Mouse (Mus musculus): Measurements from ENCODE around the gene Tsfm. TPM values are rescaled to one million over a fixed set of nuclear protein-coding genes. Genes with fewer than 3 reads are reported as not detected.

Tsfm gene
- polyA plus RNA-seq, 1 experiment from 2014 or later: 42.3 TPM

DNA sequence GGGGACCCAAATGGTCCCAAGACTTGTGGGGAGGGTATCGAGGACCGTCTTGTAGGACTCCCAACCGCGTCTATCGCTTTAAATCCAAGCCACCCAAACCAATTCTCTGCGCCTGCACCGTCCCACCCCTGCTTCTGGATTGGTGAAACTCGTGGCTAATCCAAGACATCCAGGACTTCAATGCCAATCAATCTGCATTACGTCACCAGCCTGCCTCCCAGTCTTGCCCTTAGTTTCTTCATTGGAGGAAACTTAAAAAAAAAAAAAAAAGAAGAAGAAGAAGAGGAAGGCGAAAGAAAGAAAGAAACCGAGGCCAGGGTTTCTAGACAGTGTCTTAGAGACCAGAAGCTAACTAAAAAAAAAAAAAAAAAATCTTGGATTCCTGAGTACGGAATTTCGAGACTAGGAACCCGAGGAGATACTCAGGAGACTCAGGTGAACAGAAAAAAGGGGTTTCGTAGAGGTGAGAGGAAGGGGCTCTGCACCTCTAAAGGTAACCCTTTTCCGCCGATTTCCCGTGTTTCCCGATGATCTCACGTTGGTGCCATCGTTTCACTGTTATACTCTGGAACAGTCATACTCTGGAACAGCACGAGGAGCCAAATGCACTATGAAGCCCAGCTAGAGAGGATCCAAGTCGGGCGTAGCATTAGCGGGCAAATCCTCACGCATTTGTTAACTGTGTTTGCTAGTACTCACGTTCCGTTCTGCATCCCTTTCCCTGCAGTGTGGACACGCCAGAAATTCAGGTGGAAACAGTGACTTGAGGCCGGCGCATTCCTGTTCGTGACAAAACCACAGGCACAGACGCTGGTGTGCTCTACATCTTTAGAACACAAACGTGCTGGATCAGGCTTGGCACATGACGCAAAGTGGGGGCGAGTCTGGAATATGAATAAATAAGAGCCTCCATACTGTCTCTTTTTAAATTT lies 39.8 kb upstream of the Tsfm start, which contains the start of gene Tspan31:
Gene Tspan31, minus strand, starts transcription at position 75 of the 932 bp plus-strand sequence.
- Histone ChIP-seq H3K9ac (replicated peaks; ENCODE audit: low read depth) (peak within 1 kb of the TSS; percentile 60), H3K4me2 (replicated peaks; ENCODE audit: low read depth, low read length) (peak within 1 kb of the TSS; percentile 77), H3K27ac (ENCODE audit: low read length) (peak within 1 kb of the TSS; percentile 83), H3K4me1 (ENCODE audit: insufficient read depth, low read depth, low read length) (peaks cover 11% of the 10 kb centered on the region; the same call in 1 of the 2 replicates), H3K36me3 (ENCODE audit: insufficient read depth, low read length) (peaks cover 16% of the 10 kb centered on the region), H3K27me3 (replicated peaks; ENCODE audit: insufficient read depth, low read length) (no peaks in the 10 kb centered on the region), H3K4me3 (ENCODE audit: low read depth, low read length) (peak within 1 kb of the TSS; percentile 59), H3K9me3 (ENCODE audit: low read length) (no peaks in the 10 kb centered on the region)
- TF ChIP-seq EP300 (IDR thresholded peaks at IDR 0.05) (peak; percentile 48; the same call in 1 of the 2 replicates), CTCF (IDR thresholded peaks at IDR 0.05) (no peak)
- WGBS: under 1% methylated on average over 36 of the region's 36 CpGs
- ATAC-seq (peak; percentile 96), DNase-seq (ENCODE audit: low spot score) (peak; percentile 98)

- H3K36me3 ChIP-seq (ENCODE audit: insufficient read depth, low read length): peaks cover 20% of the 10 kb centered on the region
- H3K9me3 ChIP-seq (ENCODE audit: low read length): no peaks in the 10 kb centered on the region
- no peaks in the 10 kb centered on the region for H3K27me3 ChIP-seq (replicated peaks; ENCODE audit: insufficient read depth, low read length)
- H3K4me1 ChIP-seq (ENCODE audit: insufficient read depth, low read depth, low read length): peaks cover 11% of the 10 kb centered on the region; the same call in 1 of the 2 replicates
- peak overlapping the region; percentile 59 for H3K4me3 ChIP-seq (ENCODE audit: low read depth, low read length)
- WGBS: 7% methylated on average over 30 of the region's 30 CpGs
- H3K27ac ChIP-seq (ENCODE audit: low read length): peak overlapping the region; percentile 83
- no peak for DNase-seq (ENCODE audit: low spot score)
- H3K4me2 ChIP-seq (replicated peaks; ENCODE audit: low read depth, low read length): peak overlapping the region; percentile 77
- ATAC-seq: peak; percentile 32
- no peak for TF ChIP-seq EP300 (IDR thresholded peaks at IDR 0.05)
- H3K9ac ChIP-seq (replicated peaks; ENCODE audit: low read depth): peak overlapping the region; percentile 60
These were observed 38.9 kb upstream of the Tsfm start for GRCm38 (mm10) chr10:127069281-127070189.

DNA sequence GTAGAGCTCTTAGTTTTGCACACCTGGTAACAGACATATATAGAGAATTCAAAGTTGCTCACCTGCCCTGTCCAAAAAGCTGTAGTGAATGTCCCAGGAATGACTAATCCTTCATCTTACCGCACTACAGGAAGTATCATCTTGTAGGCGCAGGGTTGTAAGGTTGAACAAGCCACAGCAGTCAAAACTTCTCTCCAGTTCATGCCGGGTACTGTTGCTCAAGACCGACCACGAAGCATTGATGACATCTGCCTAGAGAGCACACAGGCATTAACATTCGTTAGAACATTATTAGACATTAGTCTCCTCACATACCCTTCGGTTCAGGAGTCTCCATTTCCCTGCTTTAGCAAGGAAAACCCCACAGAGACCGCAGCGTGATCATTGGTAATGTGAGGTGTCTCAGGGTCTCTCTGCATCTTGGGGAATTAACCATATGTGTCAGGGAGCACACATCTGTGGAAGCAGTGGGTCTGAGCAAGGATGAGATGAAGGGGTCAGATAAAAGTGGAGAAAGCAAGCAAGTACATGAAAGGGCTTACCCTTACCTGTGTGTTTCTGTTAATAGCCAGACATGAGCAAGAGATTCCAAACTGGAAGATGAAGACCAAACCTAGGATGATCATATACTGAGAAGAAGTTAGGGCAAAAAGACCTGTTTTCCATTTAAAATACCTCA lies 37.9 kb upstream of the Tsfm start:
- 64% methylated on average over 9 of the region's 9 CpGs for WGBS
- Histone ChIP-seq H3K27ac (ENCODE audit: low read length) (no peak overlapping the region), H3K4me2 (replicated peaks; ENCODE audit: low read depth, low read length) (no peak overlapping the region), H3K9ac (replicated peaks; ENCODE audit: low read depth) (no peak overlapping the region), H3K36me3 (ENCODE audit: insufficient read depth, low read length) (peaks cover 20% of the 10 kb centered on the region), H3K4me1 (ENCODE audit: insufficient read depth, low read depth, low read length) (peaks cover 14% of the 10 kb centered on the region; the same call in 1 of the 2 replicates), H3K27me3 (replicated peaks; ENCODE audit: insufficient read depth, low read length) (no peaks in the 10 kb centered on the region), H3K9me3 (ENCODE audit: low read length) (no peaks in the 10 kb centered on the region), H3K4me3 (ENCODE audit: low read depth, low read length) (no peak overlapping the region)
- no peak for DNase-seq (ENCODE audit: low spot score)
- ATAC-seq: no peak
- TF ChIP-seq EP300 (IDR thresholded peaks at IDR 0.05) (no peak), CTCF (IDR thresholded peaks at IDR 0.05) (no peak)

DNA sequence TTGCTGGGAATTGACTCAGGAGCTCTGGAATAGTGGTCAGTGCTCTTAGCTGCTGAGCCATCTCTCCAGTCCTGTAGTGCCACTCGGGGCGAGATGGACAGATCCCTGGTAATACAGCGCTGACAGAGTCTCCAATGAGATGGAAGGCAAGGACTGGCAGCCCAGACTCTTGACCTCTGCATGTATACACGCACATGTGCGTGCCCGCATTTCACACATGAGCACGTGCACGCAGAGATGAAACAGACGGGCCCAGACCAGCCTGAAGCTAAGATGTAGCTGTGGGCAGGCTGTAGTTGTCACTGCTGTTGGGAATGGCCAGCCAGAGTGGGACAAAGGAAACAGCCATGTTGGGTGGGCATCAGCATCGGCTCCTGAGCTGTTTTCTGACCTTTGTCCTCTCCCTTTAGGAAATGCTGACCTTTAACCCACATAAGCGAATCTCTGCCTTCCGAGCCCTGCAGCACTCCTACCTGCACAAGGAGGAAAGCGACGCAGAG lies 35.9 kb upstream of the Tsfm start:
- ATAC-seq: no peak
- no peaks in the 10 kb centered on the region for H3K27me3 ChIP-seq (replicated peaks; ENCODE audit: insufficient read depth, low read length)
- no peak for TF ChIP-seq EP300 (IDR thresholded peaks at IDR 0.05)
- no peak for TF ChIP-seq CTCF (IDR thresholded peaks at IDR 0.05)
- no peaks in the 10 kb centered on the region for H3K9me3 ChIP-seq (ENCODE audit: low read length)
- no peak overlapping the region for H3K27ac ChIP-seq (ENCODE audit: low read length)
- peaks cover 14% of the 10 kb centered on the region; the same call in 1 of the 2 replicates for H3K4me1 ChIP-seq (ENCODE audit: insufficient read depth, low read depth, low read length)
- no peak overlapping the region for H3K9ac ChIP-seq (replicated peaks; ENCODE audit: low read depth)
- DNase-seq (ENCODE audit: low spot score): no peak
- 91% methylated on average over 14 of the region's 14 CpGs for WGBS
- H3K36me3 ChIP-seq (ENCODE audit: insufficient read depth, low read length): peaks cover 20% of the 10 kb centered on the region
- no peak overlapping the region for H3K4me3 ChIP-seq (ENCODE audit: low read depth, low read length)
- H3K4me2 ChIP-seq (replicated peaks; ENCODE audit: low read depth, low read length): no peak overlapping the region

DNA sequence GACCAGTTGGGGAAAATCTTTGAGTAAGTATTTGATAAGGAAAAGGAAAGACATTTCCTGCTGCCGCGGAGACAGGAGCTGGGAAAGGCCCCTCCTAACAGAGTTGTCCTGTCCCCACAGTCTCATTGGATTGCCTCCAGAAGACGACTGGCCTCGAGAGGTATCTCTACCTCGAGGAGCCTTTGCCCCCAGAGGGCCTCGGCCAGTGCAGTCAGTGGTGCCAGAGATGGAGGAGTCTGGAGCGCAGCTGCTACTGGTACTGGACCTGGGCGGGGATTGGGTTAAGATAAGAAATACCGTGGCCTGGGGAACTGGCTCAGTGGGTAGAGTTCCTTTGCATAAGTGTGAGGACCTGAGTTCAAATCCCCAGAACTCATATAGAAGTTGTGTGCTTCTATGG lies 35.3 kb upstream of the Tsfm start:
- Histone ChIP-seq H3K4me2 (replicated peaks; ENCODE audit: low read depth, low read length) (no peak overlapping the region), H3K27ac (ENCODE audit: low read length) (no peak overlapping the region), H3K27me3 (replicated peaks; ENCODE audit: insufficient read depth, low read length) (no peaks in the 10 kb centered on the region), H3K36me3 (ENCODE audit: insufficient read depth, low read length) (peaks cover 20% of the 10 kb centered on the region), H3K9me3 (ENCODE audit: low read length) (no peaks in the 10 kb centered on the region), H3K4me3 (ENCODE audit: low read depth, low read length) (no peak overlapping the region), H3K9ac (replicated peaks; ENCODE audit: low read depth) (no peak overlapping the region), H3K4me1 (ENCODE audit: insufficient read depth, low read depth, low read length) (peaks cover 11% of the 10 kb centered on the region; the same call in 1 of the 2 replicates)
- DNase-seq (ENCODE audit: low spot score) (no peak), ATAC-seq (no peak)
- TF ChIP-seq CTCF (IDR thresholded peaks at IDR 0.05) (no peak), EP300 (IDR thresholded peaks at IDR 0.05) (no peak)
- 66% methylated on average over 9 of the region's 9 CpGs for WGBS
